Mouse (Mus musculus): ENCODE data around the gene Cebpb. TPM values are rescaled to one million over a fixed set of nuclear protein-coding genes. Genes with fewer than 3 reads are reported as not detected.

Gene Cebpb
- polyA plus RNA-seq, 1 experiment from 2014 or later, result 1.5 TPM

- no peak for DNase-seq (ENCODE audit: low spot score)
- H3K4me3 ChIP-seq, result no peak overlapping the region
- 86% methylated on average over 4 of the region's 4 CpGs for WGBS
- no peaks in the 10 kb centered on the region; the same call in 1 of the 2 replicates for H3K27me3 ChIP-seq (ENCODE audit: insufficient read depth, poor library complexity, severe bottlenecking)
- H3K4me1 ChIP-seq (replicated peaks), result peaks cover 18% of the 10 kb centered on the region
- H3K9me3 ChIP-seq, result no peaks in the 10 kb centered on the region
- H3K36me3 ChIP-seq, result no peaks in the 10 kb centered on the region
- no peak overlapping the region for H3K27ac ChIP-seq
Observed at GRCm38 (mm10) chr2:167719520-167719919, 30.8 kb downstream of the Cebpb start.

- DNase-seq (ENCODE audit: low spot score), result no peak
- Histone ChIP-seq H3K27me3 (ENCODE audit: insufficient read depth, poor library complexity, severe bottlenecking) (no peaks in the 10 kb centered on the region; the same call in 1 of the 2 replicates), H3K27ac (peak overlapping the region; percentile 31; the same call in 1 of the 2 replicates), H3K9me3 (no peaks in the 10 kb centered on the region), H3K4me1 (replicated peaks) (peaks cover 18% of the 10 kb centered on the region), H3K36me3 (no peaks in the 10 kb centered on the region), H3K4me3 (no peak overlapping the region)
- 82% methylated on average over 11 of the region's 11 CpGs for WGBS
Observed at GRCm38 (mm10) chr2:167721159-167721882, 32.6 kb downstream of the Cebpb start.

GRCm38 (mm10) chr2:167722538-167722937, 33.8 kb downstream of the Cebpb start:
- H3K27ac ChIP-seq, result peak overlapping the region; percentile 19; the same call in 1 of the 2 replicates
- H3K36me3 ChIP-seq, result no peaks in the 10 kb centered on the region
- WGBS, result 74% methylated on average over 6 of the region's 6 CpGs
- DNase-seq (ENCODE audit: low spot score), result no peak
- peaks cover 24% of the 10 kb centered on the region for H3K4me1 ChIP-seq (replicated peaks)
- no peaks in the 10 kb centered on the region; the same call in 1 of the 2 replicates for H3K27me3 ChIP-seq (ENCODE audit: insufficient read depth, poor library complexity, severe bottlenecking)
- H3K9me3 ChIP-seq, result no peaks in the 10 kb centered on the region
- no peak overlapping the region for H3K4me3 ChIP-seq

- Histone ChIP-seq H3K4me3 (no peak overlapping the region), H3K36me3 (no peaks in the 10 kb centered on the region), H3K27ac (no peak overlapping the region), H3K9me3 (no peaks in the 10 kb centered on the region), H3K27me3 (ENCODE audit: insufficient read depth, poor library complexity, severe bottlenecking) (no peaks in the 10 kb centered on the region; the same call in 1 of the 2 replicates), H3K4me1 (replicated peaks) (peaks cover 24% of the 10 kb centered on the region)
- 81% methylated on average over 11 of the region's 11 CpGs for WGBS
- DNase-seq (ENCODE audit: low spot score), result no peak
Observed at GRCm38 (mm10) chr2:167723589-167724206, 35.0 kb downstream of the Cebpb start.

- Histone ChIP-seq H3K27ac (no peak overlapping the region), H3K9me3 (no peaks in the 10 kb centered on the region), H3K27me3 (ENCODE audit: insufficient read depth, poor library complexity, severe bottlenecking) (no peaks in the 10 kb centered on the region; the same call in 1 of the 2 replicates), H3K36me3 (no peaks in the 10 kb centered on the region), H3K4me1 (replicated peaks) (peaks cover 35% of the 10 kb centered on the region), H3K4me3 (no peak overlapping the region)
- WGBS, result 94% methylated on average over 10 of the region's 10 CpGs
- DNase-seq (ENCODE audit: low spot score), result no peak
Observed at GRCm38 (mm10) chr2:167725879-167726278, 37.2 kb downstream of the Cebpb start.

GRCm38 (mm10) chr2:167727161-167727560, 38.4 kb downstream of the Cebpb start:
- no peak for DNase-seq (ENCODE audit: low spot score)
- Histone ChIP-seq H3K36me3 (no peaks in the 10 kb centered on the region), H3K9me3 (no peaks in the 10 kb centered on the region), H3K4me3 (no peak overlapping the region), H3K27ac (peak overlapping the region; percentile 23; the same call in 1 of the 2 replicates), H3K27me3 (ENCODE audit: insufficient read depth, poor library complexity, severe bottlenecking) (no peaks in the 10 kb centered on the region; the same call in 1 of the 2 replicates), H3K4me1 (replicated peaks) (peaks cover 25% of the 10 kb centered on the region)
- WGBS, result 58% methylated on average over 13 of the region's 13 CpGs

GRCm38 (mm10) chr2:167730036-167730435, 41.3 kb downstream of the Cebpb start:
- Histone ChIP-seq H3K27me3 (ENCODE audit: insufficient read depth, poor library complexity, severe bottlenecking) (no peaks in the 10 kb centered on the region), H3K4me1 (replicated peaks) (peaks cover 19% of the 10 kb centered on the region; the same call in 1 of the 2 replicates), H3K9me3 (no peaks in the 10 kb centered on the region), H3K27ac (peak overlapping the region; percentile 45; the same call in 1 of the 2 replicates), H3K4me3 (no peak overlapping the region), H3K36me3 (no peaks in the 10 kb centered on the region)
- WGBS, result 86% methylated on average over 7 of the region's 7 CpGs
- DNase-seq (ENCODE audit: low spot score), result no peak

- H3K4me1 ChIP-seq (replicated peaks), result peaks cover 19% of the 10 kb centered on the region; the same call in 1 of the 2 replicates
- no peak overlapping the region for H3K27ac ChIP-seq
- DNase-seq (ENCODE audit: low spot score), result no peak
- H3K9me3 ChIP-seq, result no peaks in the 10 kb centered on the region
- WGBS, result 71% methylated on average over 13 of the region's 13 CpGs
- no peaks in the 10 kb centered on the region for H3K36me3 ChIP-seq
- H3K4me3 ChIP-seq, result no peak overlapping the region
- no peaks in the 10 kb centered on the region for H3K27me3 ChIP-seq (ENCODE audit: insufficient read depth, poor library complexity, severe bottlenecking)
Observed at GRCm38 (mm10) chr2:167731149-167731548, 42.4 kb downstream of the Cebpb start.

- Histone ChIP-seq H3K4me1 (replicated peaks) (peaks cover 22% of the 10 kb centered on the region), H3K27ac (no peak overlapping the region), H3K27me3 (ENCODE audit: insufficient read depth, poor library complexity, severe bottlenecking) (no peaks in the 10 kb centered on the region), H3K36me3 (no peaks in the 10 kb centered on the region), H3K4me3 (no peak overlapping the region), H3K9me3 (no peaks in the 10 kb centered on the region)
- 75% methylated on average over 10 of the region's 10 CpGs for WGBS
- no peak for DNase-seq (ENCODE audit: low spot score)
Observed at GRCm38 (mm10) chr2:167734861-167735260, 46.1 kb downstream of the Cebpb start.

- 56% methylated on average over 6 of the region's 6 CpGs for whole genome bisulfite sequencing
- DNase-seq (ENCODE audit: low spot score), result no peak
- Histone ChIP-seq H3K27ac (no peak overlapping the region; the same call in 1 of the 2 replicates), H3K4me1 (replicated peaks) (peaks cover 41% of the 10 kb centered on the region), H3K4me3 (no peak overlapping the region), H3K36me3 (no peaks in the 10 kb centered on the region), H3K27me3 (ENCODE audit: insufficient read depth, poor library complexity, severe bottlenecking) (no peaks in the 10 kb centered on the region), H3K9me3 (no peaks in the 10 kb centered on the region)
Observed at GRCm38 (mm10) chr2:167739030-167739429, 50.3 kb downstream of the Cebpb start.

Other genes with a start within 250 kb of the Cebpb start
- 137 TPM in 2 replicates for gene Rnf114, start 196.3 kb upstream of the Cebpb start, polyA plus RNA-seq (2016; fragmentation: Nextera tagmentation; extraction: Ambion mirVana)
- 20.1 and 25.1 TPM in 2 replicates for gene Spata2, start 196.0 kb upstream of the Cebpb start, polyA plus RNA-seq (2016; fragmentation: Nextera tagmentation; extraction: Ambion mirVana)
- gene Snai1, start 150.7 kb upstream of the Cebpb start, polyA plus RNA-seq (2016; fragmentation: Nextera tagmentation; extraction: Ambion mirVana), result 45.3 and 45.5 TPM in 2 replicates
- 385 and 396 TPM in 2 replicates for gene Ube2v1, start 56.8 kb upstream of the Cebpb start, polyA plus RNA-seq (2016; fragmentation: Nextera tagmentation; extraction: Ambion mirVana)
- 4.1 and 6.7 TPM in 2 replicates for gene Gm20431, start 27.4 kb upstream of the Cebpb start, polyA plus RNA-seq (2016; fragmentation: Nextera tagmentation; extraction: Ambion mirVana)
- gene Tmem189, start 907 bp downstream of the Cebpb start, polyA plus RNA-seq (2016; fragmentation: Nextera tagmentation; extraction: Ambion mirVana), result 41.2 and 43.8 TPM in 2 replicates
- gene Ptpn1, start 243.1 kb downstream of the Cebpb start, polyA plus RNA-seq (2016; fragmentation: Nextera tagmentation; extraction: Ambion mirVana), result 75.9 and 86.1 TPM in 2 replicates

All from hindbrain, embryonic 10.5 days (tissue).